Mouse (Mus musculus) layer of hippocampus, adult 9-10 months (tissue): Measurements from ENCODE around the gene Madcam1.

Experiments
- DNase-seq: peaks from one replicate; pipeline ENCODE4 v3.0.0; 2022; ENCODE audit warnings: low spot score

Gene Madcam1

GRCm38 (mm10) chr10:79664131-79664665 lies at the start of gene Madcam1:
Gene Madcam1, plus strand, starts transcription at chr10:79664559.
- DNase-seq: no peak

- no peak for DNase-seq
These were observed 48.5 kb upstream of the Madcam1 start for GRCm38 (mm10) chr10:79615860-79616259.

- DNase-seq: no peak
These were observed 48.0 kb upstream of the Madcam1 start for GRCm38 (mm10) chr10:79616376-79616775.

- DNase-seq: no peak
These were observed 40.4 kb upstream of the Madcam1 start for GRCm38 (mm10) chr10:79623950-79624349.

GRCm38 (mm10) chr10:79625398-79625797 lies 39.0 kb upstream of the Madcam1 start:
- no peak for DNase-seq

- no peak for DNase-seq
These were observed 38.2 kb upstream of the Madcam1 start for GRCm38 (mm10) chr10:79626156-79626555.

- no peak for DNase-seq
These were observed 36.0 kb upstream of the Madcam1 start for GRCm38 (mm10) chr10:79628377-79628776.

GRCm38 (mm10) chr10:79631432-79631831 lies 32.9 kb upstream of the Madcam1 start:
- peak; percentile 74 for DNase-seq

- no peak for DNase-seq
These were observed 31.2 kb upstream of the Madcam1 start for GRCm38 (mm10) chr10:79633006-79633777.

- no peak for DNase-seq
These were observed 28.1 kb upstream of the Madcam1 start for GRCm38 (mm10) chr10:79636287-79636686.

GRCm38 (mm10) chr10:79637128-79638110 lies 26.9 kb upstream of the Madcam1 start, which contains the start of gene Shc2:
Gene Shc2, minus strand, starts transcription at chr10:79637918.
- DNase-seq: no peak

GRCm38 (mm10) chr10:79638486-79639204 lies 25.7 kb upstream of the Madcam1 start:
- DNase-seq: no peak

- DNase-seq: no peak
These were observed 18.6 kb upstream of the Madcam1 start, which contains the start of gene Odf3l2 for GRCm38 (mm10) chr10:79645711-79646110. Gene Odf3l2, minus strand, starts transcription at chr10:79645738.

- peak; percentile 74 for DNase-seq
These were observed 15.1 kb upstream of the Madcam1 start for GRCm38 (mm10) chr10:79649070-79649751.

GRCm38 (mm10) chr10:79652789-79653188 lies 11.6 kb upstream of the Madcam1 start:
- DNase-seq: no peak

GRCm38 (mm10) chr10:79654946-79655395 lies 9.4 kb upstream of the Madcam1 start:
- DNase-seq: peak; percentile 49

GRCm38 (mm10) chr10:79658829-79659228 lies 5.5 kb upstream of the Madcam1 start:
- no peak for DNase-seq

GRCm38 (mm10) chr10:79660298-79660697 lies 4.1 kb upstream of the Madcam1 start:
- DNase-seq: no peak

GRCm38 (mm10) chr10:79661861-79662260 lies 2.5 kb upstream of the Madcam1 start:
- no peak for DNase-seq

- no peak for DNase-seq
These were observed 692 bp downstream of the Madcam1 start for GRCm38 (mm10) chr10:79665051-79665450.

- DNase-seq: no peak
These were observed 2.1 kb downstream of the Madcam1 start for GRCm38 (mm10) chr10:79666493-79666892.
